Mouse (Mus musculus) heart, adult 2 months (tissue): ENCODE results near the gene Pomgnt1.

Experiments
- CTCF ChIP-seq: fragments of 200-600 bp; IDR thresholded peaks from 2 replicates; pipeline ENCODE4 v1.8.1; 2022; ENCODE audit warnings: antibody characterized with exemption, mild to moderate bottlenecking, moderate library complexity
- POLR2A ChIP-seq: fragments of 200-500 bp; IDR thresholded peaks from 2 replicates; pipeline ENCODE4 v1.6.1; 2011; ENCODE audit warnings: mild to moderate bottlenecking, low read depth, low read length, control low read depth; ENCODE audit not compliant: insufficient read depth

DNA sequence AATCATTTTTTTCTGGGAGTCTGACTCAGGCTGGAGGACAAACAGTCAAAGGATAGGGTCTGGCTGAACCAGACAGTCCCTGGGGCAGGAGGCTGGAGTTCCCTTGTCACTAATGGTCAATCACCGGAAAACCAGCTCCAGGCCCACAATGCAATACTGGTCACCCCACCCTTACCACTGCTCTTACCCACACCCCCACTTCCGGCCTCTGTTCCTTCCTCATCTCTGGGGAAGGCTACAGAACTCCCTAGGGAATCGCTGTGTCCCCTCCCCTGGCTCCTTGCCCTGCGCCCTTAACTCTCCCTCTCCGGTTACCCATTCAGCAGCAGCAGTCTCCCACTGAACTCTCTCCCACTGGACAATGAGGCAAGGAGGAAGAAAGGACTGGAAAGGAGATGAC, 53.5 kb downstream of the Pomgnt1 start:
- no peak for TF ChIP-seq CTCF
- TF ChIP-seq POLR2A, result 0 out of 2 replicates have a peak, but pooled peaks have one; percentile 49
